Mouse (Mus musculus): ENCODE data around the gene Gal3st2. TPM values are rescaled to one million over a fixed set of nuclear protein-coding genes. Genes with fewer than 3 reads are reported as not detected.
A peak's percentile ranks its signal among the peaks of the same experiment; 100 is the strongest.
"Not testable (repeated sequence)": the region's sequence is repeated elsewhere in the genome, so short reads cannot be mapped to it uniquely, and the experiment has no call there.

The Gal3st2 gene
- total RNA-seq (2021): not detected
- long read RNA-seq, experiment 1: 0 reads
- long read RNA-seq, experiment 2: 0 reads

- DNase-seq; H3K4me3 ChIP-seq; intact Hi-C loops (cut with DNase I); H3K27ac ChIP-seq: not testable (repeated sequence)
These were observed at the start of gene Gal3st2 for GRCm38 (mm10) chr1:93861048-93861447. Gene Gal3st2, plus strand, starts transcription at chr1:93861306.

- Histone ChIP-seq H3K27ac (peak overlapping the region; percentile 78), H3K4me3 (no peak overlapping the region)
- DNase-seq: no peak
- TF ChIP-seq CTCF (IDR thresholded peaks at IDR 0.05): no peak
- intact Hi-C loops (cut with DNase I): no loop called here
These were observed 49.5 kb upstream of the Gal3st2 start for GRCm38 (mm10) chr1:93811495-93812039.

DNA sequence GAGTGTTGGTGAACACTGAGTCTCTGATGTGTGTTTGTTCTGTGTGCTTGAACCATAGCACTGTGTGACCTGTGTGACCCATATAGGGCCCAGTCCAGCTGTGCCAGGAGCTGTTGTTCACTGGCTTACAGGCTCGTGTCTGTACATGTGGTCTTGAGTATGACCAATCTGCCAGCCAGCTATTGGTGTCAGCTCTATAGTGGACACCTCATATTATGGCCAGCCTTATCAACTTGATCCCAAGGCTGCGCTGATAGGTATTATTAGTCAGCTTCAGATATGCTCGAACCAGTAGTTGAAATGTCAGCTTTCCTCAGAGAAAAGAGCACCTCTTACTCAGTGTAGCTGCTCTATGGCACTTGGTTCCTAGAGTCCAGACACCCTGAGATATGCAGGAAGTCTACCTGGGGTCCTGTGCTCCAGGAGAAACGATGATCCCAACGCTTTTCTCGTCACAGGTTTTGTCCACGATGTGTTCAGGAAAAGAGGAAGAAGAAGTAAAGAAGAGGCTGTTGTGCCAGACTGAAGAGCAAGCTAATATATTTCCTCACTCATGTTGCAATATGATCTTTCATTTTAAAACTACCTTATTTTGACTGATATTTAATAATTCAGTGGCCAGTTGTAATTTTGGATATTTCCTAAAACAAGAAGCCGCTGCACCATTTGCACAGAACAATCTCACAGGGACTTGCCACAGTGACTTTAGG lies 43.1 kb upstream of the Gal3st2 start:
- Histone ChIP-seq H3K4me3 (no peak overlapping the region), H3K27ac (no peak overlapping the region)
- TF ChIP-seq CTCF (IDR thresholded peaks at IDR 0.05): no peak
- no peak for DNase-seq
- intact Hi-C loops (cut with DNase I): no loop called here

- no peak overlapping the region for H3K4me3 ChIP-seq
- DNase-seq: no peak
- H3K27ac ChIP-seq: no peak overlapping the region
- intact Hi-C loops (cut with DNase I): no loop called here
- TF ChIP-seq CTCF (IDR thresholded peaks at IDR 0.05): no peak
These were observed 42.4 kb upstream of the Gal3st2 start for GRCm38 (mm10) chr1:93818722-93819121.

- intact Hi-C loops (cut with DNase I): no loop called here
- DNase-seq: no peak
- Histone ChIP-seq H3K27ac (peak overlapping the region; percentile 100), H3K4me3 (peak overlapping the region; percentile 77; the same call in 1 of the 2 replicates)
- no peak for TF ChIP-seq CTCF (IDR thresholded peaks at IDR 0.05)
These were observed 37.2 kb upstream of the Gal3st2 start for GRCm38 (mm10) chr1:93823796-93824495.

- Histone ChIP-seq H3K4me3 (peak within 1 kb of the TSS; percentile 77), H3K27ac (peak within 1 kb of the TSS; percentile 100)
- DNase-seq: peak; percentile 23
- intact Hi-C loops (cut with DNase I): no loop called here
- no peak for TF ChIP-seq CTCF (IDR thresholded peaks at IDR 0.05)
These were observed 36.5 kb upstream of the Gal3st2 start, which contains the start of gene D2hgdh for GRCm38 (mm10) chr1:93824609-93825008. Gene D2hgdh, plus strand, starts transcription at chr1:93824909.

DNA sequence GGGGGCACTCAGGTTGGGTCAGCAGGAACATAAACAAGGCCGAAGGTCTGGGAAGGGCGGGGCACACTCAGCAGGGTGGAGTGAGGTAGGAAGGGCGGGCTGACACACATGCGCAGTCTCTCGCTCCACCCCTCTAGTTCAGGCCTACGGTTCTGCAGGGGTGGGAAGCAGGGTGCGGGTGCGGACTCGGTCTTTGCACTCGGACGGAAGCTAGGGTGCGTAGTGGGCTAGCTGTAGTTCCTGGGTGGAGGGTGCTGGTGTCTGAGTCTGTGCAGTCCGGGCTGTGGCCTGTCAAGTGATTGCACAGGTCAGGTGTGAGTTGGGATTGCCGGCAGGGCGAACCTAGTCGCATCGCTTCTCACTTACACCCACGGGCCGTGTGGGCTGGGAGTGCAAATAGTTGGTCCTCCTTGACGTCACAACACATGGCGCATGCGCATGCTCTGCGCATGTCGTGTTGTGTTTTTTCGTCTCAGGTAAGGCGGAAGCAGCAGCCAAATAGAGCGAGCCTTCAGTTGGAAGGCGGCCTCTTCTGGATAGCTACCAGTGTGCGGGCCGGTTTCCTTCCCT lies 35.9 kb upstream of the Gal3st2 start:
- peak overlapping the region; percentile 77 for H3K4me3 ChIP-seq
- DNase-seq: peak; percentile 96
- peak; percentile 34 for TF ChIP-seq CTCF (IDR thresholded peaks at IDR 0.05)
- intact Hi-C loops (cut with DNase I): no loop called here
- peak overlapping the region; percentile 100 for H3K27ac ChIP-seq

GRCm38 (mm10) chr1:93825771-93826539 lies 35.2 kb upstream of the Gal3st2 start:
- TF ChIP-seq CTCF (IDR thresholded peaks at IDR 0.05): no peak
- intact Hi-C loops (cut with DNase I): no loop called here
- Histone ChIP-seq H3K4me3 (peak overlapping the region; percentile 77), H3K27ac (peak overlapping the region; percentile 100)
- no peak for DNase-seq

- no peak overlapping the region for H3K4me3 ChIP-seq
- H3K27ac ChIP-seq: no peak overlapping the region
- intact Hi-C loops (cut with DNase I): no loop called here
- no peak for TF ChIP-seq CTCF (IDR thresholded peaks at IDR 0.05)
- DNase-seq: no peak
These were observed 34.6 kb upstream of the Gal3st2 start for GRCm38 (mm10) chr1:93826540-93826835.

- intact Hi-C loops (cut with DNase I): loop anchor here (10.0 kb wide), 1 partner anchor 242 kb away; no protein-coding TSS in a partner anchor
- H3K4me3 ChIP-seq, DNase-seq, H3K27ac ChIP-seq: not testable (repeated sequence)
- peak; percentile 36 for TF ChIP-seq CTCF (IDR thresholded peaks at IDR 0.05)
These were observed 28.2 kb upstream of the Gal3st2 start for GRCm38 (mm10) chr1:93832754-93833360.

DNA sequence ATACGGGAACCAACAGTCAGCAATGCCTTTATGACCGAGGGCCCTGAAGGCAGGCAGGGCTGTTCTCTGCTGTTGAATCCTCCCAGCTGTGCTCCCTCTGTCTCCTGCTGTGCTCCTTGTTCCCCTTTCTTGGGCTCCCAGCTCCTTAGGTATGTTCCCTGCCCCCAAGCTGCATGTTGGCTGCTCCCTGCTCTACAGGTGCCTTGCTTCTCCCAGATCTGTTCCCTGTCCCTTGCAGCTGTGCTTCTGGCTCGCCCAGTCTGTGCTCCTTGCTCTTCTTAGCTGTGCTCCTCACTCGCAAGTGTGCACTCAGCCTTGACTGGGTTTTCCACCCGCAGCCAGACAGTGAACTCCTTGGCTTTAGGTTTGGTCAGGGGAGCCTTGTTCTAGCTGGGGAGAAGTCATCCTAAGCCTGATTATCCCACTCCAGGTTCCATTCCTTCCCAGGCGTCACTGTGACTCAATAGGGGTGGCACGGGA lies 26.4 kb upstream of the Gal3st2 start:
- H3K27ac ChIP-seq: no peak overlapping the region
- intact Hi-C loops (cut with DNase I): loop anchor here (10.0 kb wide), 1 partner anchor 240 kb away; no protein-coding TSS in a partner anchor
- no peak for TF ChIP-seq CTCF (IDR thresholded peaks at IDR 0.05)

GRCm38 (mm10) chr1:93835211-93835610 lies 25.9 kb upstream of the Gal3st2 start:
- Histone ChIP-seq H3K4me3 (no peak overlapping the region), H3K27ac (no peak overlapping the region)
- DNase-seq: no peak
- TF ChIP-seq CTCF (IDR thresholded peaks at IDR 0.05): no peak
- intact Hi-C loops (cut with DNase I): loop anchor here (10.0 kb wide), 1 partner anchor 240 kb away; no protein-coding TSS in a partner anchor

More for the DNA sequence above, 26.4 kb upstream of the Gal3st2 start:
- H3K4me3 ChIP-seq: no peak overlapping the region
- DNase-seq: no peak

All from gastrocnemius, adult 2 months (tissue).